Mouse (Mus musculus): ENCODE results near the gene Fam149a. TPM values are rescaled to one million over a fixed set of nuclear protein-coding genes. Genes with fewer than 3 reads are reported as not detected.
"Not testable (repeated sequence)": the region's sequence is repeated elsewhere in the genome, so short reads cannot be mapped to it uniquely, and the experiment has no call there.

The Fam149a gene
- total and polyA plus RNA-seq, 3 experiments: 5.3 to 12.8 (median 8.6) TPM

GRCm38 (mm10) chr8:45332685-45333409 is 49.2 kb downstream of the Fam149a start, which contains the start of gene Cyp4v3:
Cyp4v3 (minus strand) TSS chr8:45333216.
- DNase-seq: peak; percentile 90

- DNase-seq: no peak
Observed at GRCm38 (mm10) chr8:45330856-45331255, 51.2 kb downstream of the Fam149a start.

- DNase-seq: no peak
Observed at GRCm38 (mm10) chr8:45329206-45329980, 52.7 kb downstream of the Fam149a start.

- DNase-seq: not testable (repeated sequence)
Observed at GRCm38 (mm10) chr8:45327076-45327475, 55.0 kb downstream of the Fam149a start.

- DNase-seq: no peak
Observed at GRCm38 (mm10) chr8:45324151-45324550, 57.9 kb downstream of the Fam149a start.

GRCm38 (mm10) chr8:45321365-45321764 is 60.7 kb downstream of the Fam149a start:
- DNase-seq: no peak

- DNase-seq: no peak
Observed at GRCm38 (mm10) chr8:45320930-45321329, 61.2 kb downstream of the Fam149a start.

- no peak for DNase-seq
Observed at GRCm38 (mm10) chr8:45310967-45311366, 71.1 kb downstream of the Fam149a start.

GRCm38 (mm10) chr8:45308366-45308765 is 73.7 kb downstream of the Fam149a start, which contains the start of gene Gm45753:
Gm45753 (minus strand) TSS chr8:45308466.
- no peak for DNase-seq

- no peak for DNase-seq
Observed at GRCm38 (mm10) chr8:45305479-45305878, 76.6 kb downstream of the Fam149a start.

- no peak for DNase-seq
Observed at GRCm38 (mm10) chr8:45304354-45304753, 77.7 kb downstream of the Fam149a start.

GRCm38 (mm10) chr8:45302390-45302789 is 79.7 kb downstream of the Fam149a start:
- no peak for DNase-seq

GRCm38 (mm10) chr8:45295276-45295675 is 86.8 kb downstream of the Fam149a start:
- DNase-seq: no peak

- DNase-seq: no peak
Observed at GRCm38 (mm10) chr8:45294687-45295086, 87.4 kb downstream of the Fam149a start, which contains the start of gene Klkb1. Klkb1 (minus strand) TSS chr8:45294859.

- no peak for DNase-seq
Observed at GRCm38 (mm10) chr8:45291790-45292189, 90.3 kb downstream of the Fam149a start.

Other genes starting within 250 kb of the Fam149a start
- gene F11, start 120.3 kb downstream of the Fam149a start, total RNA-seq (2021): not detected
- not detected in 2 replicates for gene F11, start 120.3 kb downstream of the Fam149a start, polyA plus RNA-seq (2012; rRNA removed)
- under 1 TPM in 1 of 2 experiments, not detected in 1; 0.14 TPM for gene Klkb1, start 87.4 kb downstream of the Fam149a start, total RNA-seq (2021)
- gene Klkb1, start 87.4 kb downstream of the Fam149a start, polyA plus RNA-seq (2012; rRNA removed): 0.04 TPM in 1 of 2 replicates, not detected in the other
- under 1 TPM in 1 of 2 experiments, not detected in 1; 0.29 TPM for gene Gm45753, start 73.8 kb downstream of the Fam149a start, total RNA-seq (2021)
- not detected in 2 replicates for gene Gm45753, start 73.8 kb downstream of the Fam149a start, polyA plus RNA-seq (2012; rRNA removed)
- 10 to 100 TPM; 21.2 to 26.3 TPM for gene Cyp4v3, start 49.1 kb downstream of the Fam149a start, total RNA-seq (2021)
- 3.3 and 4.0 TPM in 2 replicates for gene Cyp4v3, start 49.1 kb downstream of the Fam149a start, polyA plus RNA-seq (2012; rRNA removed)
- gene Tlr3, start 28.8 kb upstream of the Fam149a start, total RNA-seq (2021): 1 to 10 TPM; 5.9 to 6.9 TPM
- gene Tlr3, start 28.8 kb upstream of the Fam149a start, polyA plus RNA-seq (2012; rRNA removed): 6.2 and 8.9 TPM in 2 replicates
- gene Sorbs2, start 125.5 kb upstream of the Fam149a start, total RNA-seq (2021): 100 to 1,000 TPM; 131 to 138 TPM
- 61.1 and 73.9 TPM in 2 replicates for gene Sorbs2, start 125.5 kb upstream of the Fam149a start, polyA plus RNA-seq (2012; rRNA removed)